Mouse (Mus musculus): Measurements from ENCODE around the gene Slc17a8. TPM values are rescaled to one million over a fixed set of nuclear protein-coding genes. Genes with fewer than 3 reads are reported as not detected.

Gene Slc17a8
- total RNA-seq, 1 experiment, result not detected

DNA sequence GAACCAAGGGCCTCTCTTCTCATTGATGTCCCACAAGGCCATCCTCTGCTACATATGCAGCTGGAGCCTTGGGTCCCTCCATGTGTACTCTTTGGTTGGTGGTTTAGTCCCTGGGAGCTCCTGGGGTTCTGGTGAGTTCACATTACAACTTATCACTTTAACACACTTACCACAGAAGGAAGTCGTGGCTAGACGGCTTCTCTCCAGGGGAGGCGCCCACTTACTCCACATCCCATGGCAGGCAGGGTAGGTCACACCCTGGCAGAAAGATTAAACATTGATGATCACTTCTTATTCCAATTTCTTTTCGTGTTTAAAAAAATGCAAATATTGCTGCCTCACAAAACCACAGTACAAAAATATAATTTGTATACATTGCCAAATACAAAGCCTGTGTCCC lies 23.8 kb downstream of the Slc17a8 start:
- in situ Hi-C loops (cut with MboI; ENCODE audit: low sequenced_read_pairs in 2 of 2, unreplicated experiment in 2 of 2), result no loop called here
- TF ChIP-seq MAFK (IDR thresholded peaks at IDR 0.05; ENCODE audit: insufficient read depth, low read depth, low read length) (no peak), CHD2 (IDR thresholded peaks at IDR 0.05; ENCODE audit: low read depth, low read length) (no peak), ZC3H11A (IDR thresholded peaks at IDR 0.05; ENCODE audit: borderline replicate concordance, low read depth, low read length) (no peak), HCFC1 (IDR thresholded peaks at IDR 0.05; ENCODE audit: borderline replicate concordance, insufficient read depth, low read length) (no peak), ZNF384 (IDR thresholded peaks at IDR 0.05; ENCODE audit: low read depth, low read length) (no peak)
- H3K9me3 ChIP-seq (ENCODE audit: control insufficient read depth, insufficient read depth, low read depth, low read length), result no peaks in the 10 kb centered on the region
- no peak overlapping the region for H3K4me3 ChIP-seq (ENCODE audit: insufficient read depth in 1 of 2, low read depth in 1 of 2, low read length in 2 of 2, poor library complexity in 1 of 2, severe bottlenecking in 1 of 2)
- no peak overlapping the region for H3K27ac ChIP-seq (ENCODE audit: insufficient read depth, low read depth, low read length, poor library complexity, severe bottlenecking)
- no peak for DNase-seq (ENCODE audit: low read depth, low spot score)
- no peak overlapping the region for H3K9ac ChIP-seq (ENCODE audit: insufficient read depth, low read depth, low read length, poor library complexity, severe bottlenecking)
- H3K4me1 ChIP-seq (ENCODE audit: control insufficient read depth in 2 of 2, insufficient read depth in 2 of 2, low read length in 2 of 2, poor library complexity in 1 of 2), result no peaks in the 10 kb centered on the region
- H3K36me3 ChIP-seq (ENCODE audit: control insufficient read depth, insufficient read depth, low read length, poor library complexity, severe bottlenecking), result no peaks in the 10 kb centered on the region

DNA sequence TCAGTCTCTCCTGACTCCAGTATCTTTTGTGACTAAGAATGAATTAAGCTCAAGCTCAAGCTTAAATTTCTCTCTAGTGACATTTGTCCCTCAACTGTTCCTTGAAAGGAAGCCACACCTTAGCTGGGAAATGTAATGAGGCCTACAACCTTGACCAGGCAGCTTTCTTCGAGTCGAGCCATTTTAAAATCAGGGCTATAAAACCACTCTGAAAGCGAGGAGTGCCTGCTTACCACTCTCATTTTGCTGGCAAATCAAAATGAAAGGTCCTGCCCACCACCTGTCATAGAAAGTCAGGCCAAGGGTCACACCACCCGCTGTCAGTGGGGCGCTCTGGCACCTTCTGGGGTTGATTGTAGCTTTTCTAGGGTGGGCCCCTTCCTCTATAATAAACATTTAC lies 25.1 kb downstream of the Slc17a8 start:
- Histone ChIP-seq H3K9ac (ENCODE audit: insufficient read depth, low read depth, low read length, poor library complexity, severe bottlenecking) (no peak overlapping the region), H3K4me3 (ENCODE audit: insufficient read depth in 1 of 2, low read depth in 1 of 2, low read length in 2 of 2, poor library complexity in 1 of 2, severe bottlenecking in 1 of 2) (no peak overlapping the region), H3K36me3 (ENCODE audit: control insufficient read depth, insufficient read depth, low read length, poor library complexity, severe bottlenecking) (no peaks in the 10 kb centered on the region), H3K4me1 (ENCODE audit: control insufficient read depth in 2 of 2, insufficient read depth in 2 of 2, low read length in 2 of 2, poor library complexity in 1 of 2) (no peaks in the 10 kb centered on the region), H3K9me3 (ENCODE audit: control insufficient read depth, insufficient read depth, low read depth, low read length) (no peaks in the 10 kb centered on the region), H3K27ac (ENCODE audit: insufficient read depth, low read depth, low read length, poor library complexity, severe bottlenecking) (no peak overlapping the region)
- TF ChIP-seq ZC3H11A (IDR thresholded peaks at IDR 0.05; ENCODE audit: borderline replicate concordance, low read depth, low read length) (no peak), HCFC1 (IDR thresholded peaks at IDR 0.05; ENCODE audit: borderline replicate concordance, insufficient read depth, low read length) (no peak), CHD2 (IDR thresholded peaks at IDR 0.05; ENCODE audit: low read depth, low read length) (no peak), MAFK (IDR thresholded peaks at IDR 0.05; ENCODE audit: insufficient read depth, low read depth, low read length) (no peak), ZNF384 (IDR thresholded peaks at IDR 0.05; ENCODE audit: low read depth, low read length) (no peak)
- in situ Hi-C loops (cut with MboI; ENCODE audit: low sequenced_read_pairs in 2 of 2, unreplicated experiment in 2 of 2), result no loop called here
- no peak for DNase-seq (ENCODE audit: low read depth, low spot score)

DNA sequence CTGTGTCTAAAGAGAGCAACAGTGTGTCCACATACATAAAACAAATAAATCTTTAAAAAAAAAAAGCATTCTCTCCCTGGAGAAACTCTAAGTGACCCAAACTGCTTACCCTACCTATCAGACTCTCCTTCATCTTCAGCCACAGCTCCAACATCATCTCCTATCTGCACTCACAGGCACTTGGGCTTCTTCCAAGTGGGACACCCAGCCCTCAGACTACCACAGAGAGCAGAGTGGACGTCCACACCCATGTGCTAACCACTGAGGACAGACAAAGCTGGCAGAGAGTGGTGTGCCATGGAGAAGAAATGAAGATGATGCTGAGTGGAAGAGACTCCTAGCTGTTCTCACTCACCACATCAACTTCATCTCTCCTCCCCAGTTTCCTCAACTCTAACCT lies 25.5 kb downstream of the Slc17a8 start:
- Histone ChIP-seq H3K27ac (ENCODE audit: insufficient read depth, low read depth, low read length, poor library complexity, severe bottlenecking) (no peak overlapping the region), H3K4me1 (ENCODE audit: control insufficient read depth in 2 of 2, insufficient read depth in 2 of 2, low read length in 2 of 2, poor library complexity in 1 of 2) (no peaks in the 10 kb centered on the region), H3K36me3 (ENCODE audit: control insufficient read depth, insufficient read depth, low read length, poor library complexity, severe bottlenecking) (no peaks in the 10 kb centered on the region), H3K9ac (ENCODE audit: insufficient read depth, low read depth, low read length, poor library complexity, severe bottlenecking) (no peak overlapping the region), H3K4me3 (ENCODE audit: insufficient read depth in 1 of 2, low read depth in 1 of 2, low read length in 2 of 2, poor library complexity in 1 of 2, severe bottlenecking in 1 of 2) (no peak overlapping the region), H3K9me3 (ENCODE audit: control insufficient read depth, insufficient read depth, low read depth, low read length) (no peaks in the 10 kb centered on the region)
- TF ChIP-seq ZNF384 (IDR thresholded peaks at IDR 0.05; ENCODE audit: low read depth, low read length) (no peak), MAFK (IDR thresholded peaks at IDR 0.05; ENCODE audit: insufficient read depth, low read depth, low read length) (no peak), HCFC1 (IDR thresholded peaks at IDR 0.05; ENCODE audit: borderline replicate concordance, insufficient read depth, low read length) (no peak), ZC3H11A (IDR thresholded peaks at IDR 0.05; ENCODE audit: borderline replicate concordance, low read depth, low read length) (no peak), CHD2 (IDR thresholded peaks at IDR 0.05; ENCODE audit: low read depth, low read length) (no peak)
- DNase-seq (ENCODE audit: low read depth, low spot score), result no peak
- in situ Hi-C loops (cut with MboI; ENCODE audit: low sequenced_read_pairs in 2 of 2, unreplicated experiment in 2 of 2), result no loop called here

DNA sequence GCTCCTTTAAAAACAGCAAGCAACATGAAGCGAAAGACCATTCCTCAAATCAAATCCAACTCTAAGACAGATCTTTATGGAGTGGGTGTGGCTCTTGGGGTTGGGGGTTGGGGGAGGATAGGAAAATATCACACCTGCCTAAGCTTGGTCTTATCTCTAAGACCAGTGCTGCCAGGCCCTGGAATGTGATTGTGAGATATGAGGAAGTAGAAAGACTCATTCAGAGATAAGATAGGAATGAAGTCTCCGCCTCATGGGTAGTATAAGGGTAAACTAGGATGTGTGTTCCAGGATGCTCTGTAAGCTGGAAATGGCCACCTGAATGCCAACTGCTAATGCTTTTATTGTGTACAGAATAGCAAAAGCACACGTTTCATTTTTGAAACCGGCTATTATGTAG lies 26.7 kb downstream of the Slc17a8 start:
- Histone ChIP-seq H3K36me3 (ENCODE audit: control insufficient read depth, insufficient read depth, low read length, poor library complexity, severe bottlenecking) (no peaks in the 10 kb centered on the region), H3K27ac (ENCODE audit: insufficient read depth, low read depth, low read length, poor library complexity, severe bottlenecking) (no peak overlapping the region), H3K9ac (ENCODE audit: insufficient read depth, low read depth, low read length, poor library complexity, severe bottlenecking) (no peak overlapping the region), H3K4me1 (ENCODE audit: control insufficient read depth in 2 of 2, insufficient read depth in 2 of 2, low read length in 2 of 2, poor library complexity in 1 of 2) (no peaks in the 10 kb centered on the region), H3K9me3 (ENCODE audit: control insufficient read depth, insufficient read depth, low read depth, low read length) (no peaks in the 10 kb centered on the region), H3K4me3 (ENCODE audit: insufficient read depth in 1 of 2, low read depth in 1 of 2, low read length in 2 of 2, poor library complexity in 1 of 2, severe bottlenecking in 1 of 2) (no peak overlapping the region)
- TF ChIP-seq HCFC1 (IDR thresholded peaks at IDR 0.05; ENCODE audit: borderline replicate concordance, insufficient read depth, low read length) (no peak), ZC3H11A (IDR thresholded peaks at IDR 0.05; ENCODE audit: borderline replicate concordance, low read depth, low read length) (no peak), MAFK (IDR thresholded peaks at IDR 0.05; ENCODE audit: insufficient read depth, low read depth, low read length) (no peak), CHD2 (IDR thresholded peaks at IDR 0.05; ENCODE audit: low read depth, low read length) (no peak), ZNF384 (IDR thresholded peaks at IDR 0.05; ENCODE audit: low read depth, low read length) (no peak)
- no peak for DNase-seq (ENCODE audit: low read depth, low spot score)
- in situ Hi-C loops (cut with MboI; ENCODE audit: low sequenced_read_pairs in 2 of 2, unreplicated experiment in 2 of 2), result no loop called here

DNA sequence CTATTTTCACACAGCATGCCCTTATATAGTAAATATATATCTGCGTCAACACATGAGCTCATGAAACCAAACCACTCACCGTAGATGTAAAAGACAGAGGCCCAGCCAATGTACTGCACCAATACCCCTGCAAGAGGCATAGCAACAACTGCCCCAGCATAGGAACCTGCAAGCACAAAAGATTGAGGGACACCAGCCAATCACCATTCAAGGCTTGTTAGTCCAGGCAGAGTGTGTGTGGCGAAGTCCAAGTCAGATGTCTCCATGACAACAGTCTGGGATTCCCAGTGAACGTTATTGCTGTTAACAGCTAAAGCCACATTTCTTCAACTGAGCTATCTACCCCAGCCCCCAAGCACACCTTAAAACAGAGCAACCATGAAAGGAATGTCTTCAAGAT lies 28.3 kb downstream of the Slc17a8 start:
- Histone ChIP-seq H3K4me3 (ENCODE audit: insufficient read depth in 1 of 2, low read depth in 1 of 2, low read length in 2 of 2, poor library complexity in 1 of 2, severe bottlenecking in 1 of 2) (no peak overlapping the region), H3K4me1 (ENCODE audit: control insufficient read depth in 2 of 2, insufficient read depth in 2 of 2, low read length in 2 of 2, poor library complexity in 1 of 2) (no peaks in the 10 kb centered on the region), H3K27ac (ENCODE audit: insufficient read depth, low read depth, low read length, poor library complexity, severe bottlenecking) (no peak overlapping the region), H3K36me3 (ENCODE audit: control insufficient read depth, insufficient read depth, low read length, poor library complexity, severe bottlenecking) (no peaks in the 10 kb centered on the region), H3K9me3 (ENCODE audit: control insufficient read depth, insufficient read depth, low read depth, low read length) (no peaks in the 10 kb centered on the region), H3K9ac (ENCODE audit: insufficient read depth, low read depth, low read length, poor library complexity, severe bottlenecking) (no peak overlapping the region)
- in situ Hi-C loops (cut with MboI; ENCODE audit: low sequenced_read_pairs in 2 of 2, unreplicated experiment in 2 of 2), result no loop called here
- DNase-seq (ENCODE audit: low read depth, low spot score), result no peak
- TF ChIP-seq CHD2 (IDR thresholded peaks at IDR 0.05; ENCODE audit: low read depth, low read length), result no peak
- TF ChIP-seq MAFK (IDR thresholded peaks at IDR 0.05; ENCODE audit: insufficient read depth, low read depth, low read length), result no peak
- no peak for TF ChIP-seq HCFC1 (IDR thresholded peaks at IDR 0.05; ENCODE audit: borderline replicate concordance, insufficient read depth, low read length)
- TF ChIP-seq ZC3H11A (IDR thresholded peaks at IDR 0.05; ENCODE audit: borderline replicate concordance, low read depth, low read length), result no peak
- no peak for TF ChIP-seq ZNF384 (IDR thresholded peaks at IDR 0.05; ENCODE audit: low read depth, low read length)
